Mouse (Mus musculus) E14TG2a.4 (cell line): ENCODE data around the gene Twsg1.

ENCODE experiments used
- CTCF ChIP-seq: conservative IDR thresholded peaks from 2 replicates; pipeline ENCODE4 v1.5.1; 2014; ENCODE audit warnings: low read length
- POU5F1 ChIP-seq: IDR thresholded peaks from 2 replicates; pipeline ENCODE4 v1.6.1; 2014; ENCODE audit warnings: low read length, borderline replicate concordance

DNA sequence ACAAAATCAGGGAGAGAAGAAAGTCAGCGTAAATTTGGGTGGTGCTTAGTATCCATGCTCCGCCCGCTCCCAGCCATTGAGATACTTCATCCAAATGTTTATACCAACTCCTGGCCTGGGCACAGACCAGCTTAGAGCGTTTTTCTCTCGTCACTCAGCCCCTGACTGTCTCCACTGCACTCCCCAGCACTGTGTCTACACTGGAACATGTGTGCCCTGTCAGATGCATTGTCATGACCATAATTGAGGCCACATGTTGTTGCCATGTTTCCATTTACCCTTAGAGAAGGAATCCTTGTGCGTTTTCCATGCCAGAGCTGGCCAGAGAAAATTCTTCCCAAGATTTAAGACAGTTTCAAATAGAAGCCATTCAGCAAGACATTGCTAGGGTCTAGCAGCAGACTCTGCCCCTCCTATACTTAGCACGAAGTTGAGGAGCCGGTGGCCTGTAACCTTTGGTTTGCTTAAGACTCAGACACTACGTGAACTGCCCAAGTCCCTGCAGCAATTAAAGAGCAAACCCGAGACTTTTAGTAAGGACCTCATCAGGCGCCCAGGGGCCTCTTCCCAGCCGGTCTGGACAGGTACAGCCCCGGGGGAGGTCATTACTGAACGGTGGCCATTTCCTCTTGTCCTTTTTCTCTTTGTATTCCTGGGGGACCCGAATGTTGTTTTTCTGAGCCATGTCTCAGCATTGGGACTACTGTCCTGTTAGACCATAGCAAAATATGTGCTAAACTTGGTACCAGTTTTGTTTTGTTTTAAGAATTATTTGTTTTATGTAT, 39.5 kb downstream of the Twsg1 start:
- TF ChIP-seq CTCF (no peak), POU5F1 (no peak)
